Mouse (Mus musculus) inflammation-experienced regulatory T-cells (primary cell): ENCODE measurements around the gene Sytl3. TPM values are rescaled to one million over a fixed set of nuclear protein-coding genes. Genes with fewer than 3 reads are reported as not detected.

Experiments used
- polyA plus RNA-seq, 2 experiments: library from polyadenylated mRNA; unstranded; fragments of 100-300 nt; shearing (Covaris generic); gene quantifications; one replicate each; pipeline ENCODE4 v1.2.1; 2017

The Sytl3 gene
- 10 to 100 TPM in 1 of 2 experiments, 1 to 10 TPM in 1; 2.3 to 15.4 TPM for polyA plus RNA-seq

GRCm38 (mm10) chr17:6658801-6659200, at the start of gene Sytl3:
TSS of gene Sytl3 (plus strand) at chr17:6659093.

GRCm38 (mm10) chr17:6655567-6656281, 3.2 kb upstream of the Sytl3 start, which contains the start of gene Dynlt1f:
TSS of gene Dynlt1f (minus strand) at chr17:6655900.

GRCm38 (mm10) chr17:6782611-6783005, 123.7 kb downstream of the Sytl3 start, which contains the start of gene Ezr:
TSS of gene Ezr (minus strand) at chr17:6782784.

Other genes starting within 250 kb of the Sytl3 start
- 10 to 100 TPM; 50.6 to 60.5 TPM for gene Dynlt1b, start 229.0 kb upstream of the Sytl3 start, polyA plus RNA-seq
- gene Dynlt1c, start 57.4 kb upstream of the Sytl3 start, polyA plus RNA-seq, result 10 to 100 TPM; 18.1 to 32.7 TPM
- gene Dynlt1f, start 3.2 kb upstream of the Sytl3 start, polyA plus RNA-seq, result 10 to 100 TPM; 49.4 to 63.3 TPM
- gene Ezr, start 123.7 kb downstream of the Sytl3 start, polyA plus RNA-seq, result 100 to 1,000 TPM; 254 to 374 TPM